Mouse (Mus musculus): ENCODE data around the gene Kcnq1. TPM values are rescaled to one million over a fixed set of nuclear protein-coding genes. Genes with fewer than 3 reads are reported as not detected.

The Kcnq1 gene
- polyA plus RNA-seq, 2 experiments, result 1.5 to 1.7 TPM

GRCm38 (mm10) chr7:143062704-143063103, 43.5 kb upstream of the Kcnq1 start:
- Histone ChIP-seq H3K9ac (ENCODE audit: low read depth, low read length, severe bottlenecking) (no peak overlapping the region), H3K36me3 (ENCODE audit: control insufficient read depth, insufficient read depth, low read length) (peaks cover 90% of the 10 kb centered on the region), H3K4me3 (replicated peaks; ENCODE audit: low read length) (no peak overlapping the region), H3K4me1 (ENCODE audit: control insufficient read depth, insufficient read depth, low read length) (peaks cover 14% of the 10 kb centered on the region), H3K27me3 (ENCODE audit: control insufficient read depth, insufficient read depth, low read length) (no peaks in the 10 kb centered on the region), H3K27ac (replicated peaks; ENCODE audit: low read depth, low read length) (no peak overlapping the region), H3K4me2 (replicated peaks; ENCODE audit: low read depth, low read length, severe bottlenecking) (no peak overlapping the region), H3K9me3 (ENCODE audit: control insufficient read depth, low read length) (no peaks in the 10 kb centered on the region)
- 90% methylated on average over 2 of the region's 2 CpGs for WGBS
- DNase-seq (ENCODE audit: low spot score) (no peak), ATAC-seq (ENCODE audit: low FRiP score, low read depth) (no peak)
- TF ChIP-seq POLR2A (IDR thresholded peaks at IDR 0.05; ENCODE audit: borderline replicate concordance, extremely low read depth, insufficient read depth, insufficient read length), result no peak

GRCm38 (mm10) chr7:143064226-143064625, 41.9 kb upstream of the Kcnq1 start:
- H3K27me3 ChIP-seq (ENCODE audit: control insufficient read depth, insufficient read depth, low read length), result no peaks in the 10 kb centered on the region
- H3K27ac ChIP-seq (replicated peaks; ENCODE audit: low read depth, low read length), result no peak overlapping the region
- no peak overlapping the region for H3K9ac ChIP-seq (ENCODE audit: low read depth, low read length, severe bottlenecking)
- WGBS, result 88% methylated on average over 6 of the region's 6 CpGs
- no peak overlapping the region for H3K4me2 ChIP-seq (replicated peaks; ENCODE audit: low read depth, low read length, severe bottlenecking)
- no peaks in the 10 kb centered on the region for H3K9me3 ChIP-seq (ENCODE audit: control insufficient read depth, low read length)
- H3K36me3 ChIP-seq (ENCODE audit: control insufficient read depth, insufficient read depth, low read length), result peaks cover 87% of the 10 kb centered on the region
- DNase-seq (ENCODE audit: low spot score) (no peak), ATAC-seq (ENCODE audit: low FRiP score, low read depth) (no peak)
- peaks cover 8% of the 10 kb centered on the region for H3K4me1 ChIP-seq (ENCODE audit: control insufficient read depth, insufficient read depth, low read length)
- H3K4me3 ChIP-seq (replicated peaks; ENCODE audit: low read length), result no peak overlapping the region
- no peak for TF ChIP-seq POLR2A (IDR thresholded peaks at IDR 0.05; ENCODE audit: borderline replicate concordance, extremely low read depth, insufficient read depth, insufficient read length)

- H3K27ac ChIP-seq (replicated peaks; ENCODE audit: low read depth, low read length), result no peak overlapping the region
- no peaks in the 10 kb centered on the region for H3K9me3 ChIP-seq (ENCODE audit: control insufficient read depth, low read length)
- WGBS, result 87% methylated on average over 2 of the region's 2 CpGs
Measured at GRCm38 (mm10) chr7:143065692-143066091, 40.5 kb upstream of the Kcnq1 start.

GRCm38 (mm10) chr7:143067469-143067868, 38.7 kb upstream of the Kcnq1 start:
- H3K4me3 ChIP-seq (replicated peaks; ENCODE audit: low read length), result no peak overlapping the region
- no peaks in the 10 kb centered on the region for H3K27me3 ChIP-seq (ENCODE audit: control insufficient read depth, insufficient read depth, low read length)
- TF ChIP-seq POLR2A (IDR thresholded peaks at IDR 0.05; ENCODE audit: borderline replicate concordance, extremely low read depth, insufficient read depth, insufficient read length), result no peak
- 0 out of 2 replicates have a peak overlapping the region, but pooled peaks have one; percentile 95 for H3K27ac ChIP-seq (replicated peaks; ENCODE audit: low read depth, low read length)
- peaks cover 68% of the 10 kb centered on the region for H3K36me3 ChIP-seq (ENCODE audit: control insufficient read depth, insufficient read depth, low read length)
- DNase-seq (ENCODE audit: low spot score) (no peak), ATAC-seq (ENCODE audit: low FRiP score, low read depth) (no peak)
- no peaks in the 10 kb centered on the region for H3K9me3 ChIP-seq (ENCODE audit: control insufficient read depth, low read length)
- no peak overlapping the region for H3K4me2 ChIP-seq (replicated peaks; ENCODE audit: low read depth, low read length, severe bottlenecking)
- peaks cover 12% of the 10 kb centered on the region for H3K4me1 ChIP-seq (ENCODE audit: control insufficient read depth, insufficient read depth, low read length)
- H3K9ac ChIP-seq (ENCODE audit: low read depth, low read length, severe bottlenecking), result no peak overlapping the region
- WGBS, result 66% methylated on average over 2 of the region's 2 CpGs

More at GRCm38 (mm10) chr7:143065692-143066091, 40.5 kb upstream of the Kcnq1 start:
- no peak for DNase-seq (ENCODE audit: low spot score)
- no peak overlapping the region for H3K9ac ChIP-seq (ENCODE audit: low read depth, low read length, severe bottlenecking)
- no peak for ATAC-seq (ENCODE audit: low FRiP score, low read depth)
- no peaks in the 10 kb centered on the region for H3K27me3 ChIP-seq (ENCODE audit: control insufficient read depth, insufficient read depth, low read length)
- H3K4me3 ChIP-seq (replicated peaks; ENCODE audit: low read length), result no peak overlapping the region
- H3K36me3 ChIP-seq (ENCODE audit: control insufficient read depth, insufficient read depth, low read length), result peaks cover 77% of the 10 kb centered on the region
- no peak overlapping the region for H3K4me2 ChIP-seq (replicated peaks; ENCODE audit: low read depth, low read length, severe bottlenecking)
- no peak for TF ChIP-seq POLR2A (IDR thresholded peaks at IDR 0.05; ENCODE audit: borderline replicate concordance, extremely low read depth, insufficient read depth, insufficient read length)
- H3K4me1 ChIP-seq (ENCODE audit: control insufficient read depth, insufficient read depth, low read length), result peaks cover 11% of the 10 kb centered on the region

GRCm38 (mm10) chr7:143067897-143068296, 38.3 kb upstream of the Kcnq1 start:
- Histone ChIP-seq H3K36me3 (ENCODE audit: control insufficient read depth, insufficient read depth, low read length) (peaks cover 68% of the 10 kb centered on the region), H3K27ac (replicated peaks; ENCODE audit: low read depth, low read length) (peak overlapping the region; percentile 95), H3K9ac (ENCODE audit: low read depth, low read length, severe bottlenecking) (no peak overlapping the region), H3K4me2 (replicated peaks; ENCODE audit: low read depth, low read length, severe bottlenecking) (peak overlapping the region; percentile 59), H3K27me3 (ENCODE audit: control insufficient read depth, insufficient read depth, low read length) (no peaks in the 10 kb centered on the region), H3K4me3 (replicated peaks; ENCODE audit: low read length) (no peak overlapping the region), H3K9me3 (ENCODE audit: control insufficient read depth, low read length) (no peaks in the 10 kb centered on the region), H3K4me1 (ENCODE audit: control insufficient read depth, insufficient read depth, low read length) (peaks cover 12% of the 10 kb centered on the region)
- no peak for TF ChIP-seq POLR2A (IDR thresholded peaks at IDR 0.05; ENCODE audit: borderline replicate concordance, extremely low read depth, insufficient read depth, insufficient read length)
- DNase-seq (ENCODE audit: low spot score) (no peak), ATAC-seq (ENCODE audit: low FRiP score, low read depth) (no peak)
- whole genome bisulfite sequencing, result 77% methylated on average over 3 of the region's 3 CpGs
